Mouse (Mus musculus) limb, embryonic 12.5 days (tissue): Measurements from ENCODE around the gene Grk4. TPM values are rescaled to one million over a fixed set of nuclear protein-coding genes. Genes with fewer than 3 reads are reported as not detected.

ENCODE experiments used
- ATAC-seq: fragments of 200-750 bp; cut with Nextera tagmentation; 2 replicates; pipeline ENCODE4 v1.8.0; 2017; ENCODE audit warnings: low read depth, moderate TSS enrichment; ENCODE audit not compliant: insufficient number of reproducible peaks, insufficient read depth, low FRiP score, low TSS enrichment
- H3K27ac ChIP-seq: fragments of 300-500 bp; sonication (generic); 2 replicates; pipeline ENCODE4 v1.5.1; 2016; ENCODE audit warnings: mild to moderate bottlenecking, moderate library complexity
- H3K27me3 ChIP-seq: fragments of 300-500 bp; sonication (generic); 2 replicates; pipeline ENCODE4 v1.6.1; 2016; ENCODE audit warnings: mild to moderate bottlenecking, moderate library complexity
- H3K36me3 ChIP-seq: fragments of 300-500 bp; sonication (generic); 2 replicates; pipeline ENCODE4 v1.6.1; 2016; ENCODE audit warnings: mild to moderate bottlenecking, moderate library complexity
- H3K4me1 ChIP-seq: fragments of 300-500 bp; sonication (generic); replicated peaks from 2 replicates; pipeline ENCODE4 v1.6.1; 2016
- H3K4me2 ChIP-seq: fragments of 300-500 bp; sonication (generic); 2 replicates; pipeline ENCODE4 v1.6.1; 2016; ENCODE audit warnings: mild to moderate bottlenecking, moderate library complexity
- H3K4me3 ChIP-seq: fragments of 300-500 bp; sonication (generic); replicated peaks from 2 replicates; pipeline ENCODE4 v1.5.1; 2016; ENCODE audit warnings: mild to moderate bottlenecking
- H3K9ac ChIP-seq: fragments of 300-500 bp; sonication (generic); replicated peaks from 2 replicates; pipeline ENCODE4 v1.6.1; 2016; ENCODE audit warnings: mild to moderate bottlenecking, moderate library complexity
- H3K9me3 ChIP-seq: fragments of 300-500 bp; sonication (generic); 2 replicates; pipeline ENCODE4 v1.6.1; 2016; ENCODE audit warnings: mild to moderate bottlenecking, moderate library complexity
- WGBS: fragments of 180-500 bp; shearing (Covaris S2); methylation state at CpG from one replicate; pipeline ENCODE4 v1.1.7; 2016; 5-methylcytosine and 5-hydroxymethylcytosine counted together
- polyA plus RNA-seq: library from polyadenylated mRNA; unstranded; fragments of >200 nt; fragmentation: Nextera tagmentation; extraction: Ambion mirVana; gene quantifications from 2 replicates; pipeline ENCODE4 v1.2.1, GENCODE M21; 2016

Gene Grk4
- polyA plus RNA-seq, 1 experiment from 2014 or later: 4.0 TPM

GRCm38 (mm10) chr5:34652961-34653360 is 7.2 kb upstream of the Grk4 start:
- Histone ChIP-seq H3K27ac (no peak overlapping the region), H3K4me1 (no peaks in the 10 kb centered on the region), H3K36me3 (peaks cover 91% of the 10 kb centered on the region), H3K9ac (no peak overlapping the region), H3K9me3 (no peaks in the 10 kb centered on the region), H3K4me3 (no peak overlapping the region), H3K4me2 (no peak overlapping the region), H3K27me3 (no peaks in the 10 kb centered on the region)
- WGBS: 93% methylated on average over 5 of the region's 5 CpGs
- no peak for ATAC-seq

- Histone ChIP-seq H3K4me2 (no peak overlapping the region), H3K27me3 (no peaks in the 10 kb centered on the region), H3K9ac (no peak overlapping the region), H3K36me3 (peaks cover 75% of the 10 kb centered on the region), H3K9me3 (no peaks in the 10 kb centered on the region), H3K27ac (no peak overlapping the region), H3K4me1 (peaks cover 6% of the 10 kb centered on the region), H3K4me3 (no peak overlapping the region)
- 93% methylated on average over 9 of the region's 9 CpGs for WGBS
- no peak for ATAC-seq
These were observed 5.3 kb upstream of the Grk4 start for GRCm38 (mm10) chr5:34654881-34655280.

- H3K4me2 ChIP-seq: no peak overlapping the region
- H3K9me3 ChIP-seq: no peaks in the 10 kb centered on the region
- H3K27ac ChIP-seq: no peak overlapping the region
- H3K4me3 ChIP-seq: no peak overlapping the region
- no peaks in the 10 kb centered on the region for H3K27me3 ChIP-seq
- peaks cover 6% of the 10 kb centered on the region for H3K4me1 ChIP-seq
- peaks cover 48% of the 10 kb centered on the region for H3K36me3 ChIP-seq
- no peak for ATAC-seq
- 93% methylated on average over 8 of the region's 8 CpGs for WGBS
- H3K9ac ChIP-seq: no peak overlapping the region
These were observed 2.6 kb upstream of the Grk4 start for GRCm38 (mm10) chr5:34657556-34657955.

- ATAC-seq: no peak
- Histone ChIP-seq H3K27me3 (no peaks in the 10 kb centered on the region), H3K4me1 (peaks cover 6% of the 10 kb centered on the region), H3K36me3 (peaks cover 17% of the 10 kb centered on the region), H3K4me3 (peak overlapping the region; percentile 58), H3K9ac (peak overlapping the region; percentile 64), H3K27ac (peak overlapping the region; percentile 87), H3K9me3 (no peaks in the 10 kb centered on the region), H3K4me2 (peak overlapping the region; percentile 62)
- whole genome bisulfite sequencing: under 1% methylated on average over 56 of the region's 57 CpGs
These were observed 482 bp downstream of the Grk4 start for GRCm38 (mm10) chr5:34660591-34661130.

- no peaks in the 10 kb centered on the region for H3K9me3 ChIP-seq
- 81% methylated on average over 4 of the region's 4 CpGs for WGBS
- H3K4me3 ChIP-seq: no peak overlapping the region
- no peak overlapping the region for H3K27ac ChIP-seq
- H3K4me2 ChIP-seq: no peak overlapping the region
- peaks cover 6% of the 10 kb centered on the region for H3K4me1 ChIP-seq
- H3K36me3 ChIP-seq: peaks cover 9% of the 10 kb centered on the region
- ATAC-seq: no peak
- H3K27me3 ChIP-seq: no peaks in the 10 kb centered on the region
- H3K9ac ChIP-seq: no peak overlapping the region
These were observed 1.7 kb downstream of the Grk4 start for GRCm38 (mm10) chr5:34661909-34662308.

GRCm38 (mm10) chr5:34663231-34663630 is 3.1 kb downstream of the Grk4 start:
- H3K9me3 ChIP-seq: no peaks in the 10 kb centered on the region
- H3K4me2 ChIP-seq: no peak overlapping the region
- H3K27me3 ChIP-seq: no peaks in the 10 kb centered on the region
- H3K4me1 ChIP-seq: peaks cover 6% of the 10 kb centered on the region
- ATAC-seq: no peak
- H3K4me3 ChIP-seq: no peak overlapping the region
- no peak overlapping the region for H3K9ac ChIP-seq
- H3K36me3 ChIP-seq: peaks cover 1% of the 10 kb centered on the region; the same call in 1 of the 2 replicates
- H3K27ac ChIP-seq: no peak overlapping the region
- WGBS: 82% methylated on average over 2 of the region's 2 CpGs

- Histone ChIP-seq H3K4me3 (no peak overlapping the region), H3K9ac (no peak overlapping the region), H3K36me3 (peaks cover 6% of the 10 kb centered on the region; the same call in 1 of the 2 replicates), H3K4me1 (no peaks in the 10 kb centered on the region), H3K4me2 (no peak overlapping the region), H3K27ac (no peak overlapping the region), H3K27me3 (no peaks in the 10 kb centered on the region), H3K9me3 (no peaks in the 10 kb centered on the region)
- no peak for ATAC-seq
- WGBS: 85% methylated on average over 2 of the region's 2 CpGs
These were observed 9.3 kb downstream of the Grk4 start for GRCm38 (mm10) chr5:34669493-34669892.

- no peaks in the 10 kb centered on the region for H3K27me3 ChIP-seq
- H3K4me3 ChIP-seq: no peak overlapping the region
- H3K4me1 ChIP-seq: no peaks in the 10 kb centered on the region
- no peak for ATAC-seq
- H3K36me3 ChIP-seq: peaks cover 6% of the 10 kb centered on the region; the same call in 1 of the 2 replicates
- no peak overlapping the region for H3K27ac ChIP-seq
- no peaks in the 10 kb centered on the region for H3K9me3 ChIP-seq
- H3K9ac ChIP-seq: no peak overlapping the region
- H3K4me2 ChIP-seq: no peak overlapping the region
- 76% methylated on average over 4 of the region's 4 CpGs for WGBS
These were observed 10.1 kb downstream of the Grk4 start for GRCm38 (mm10) chr5:34670280-34670679.

GRCm38 (mm10) chr5:34689868-34690267 is 29.7 kb downstream of the Grk4 start:
- H3K27me3 ChIP-seq: no peaks in the 10 kb centered on the region
- no peak overlapping the region for H3K4me2 ChIP-seq
- H3K36me3 ChIP-seq: no peaks in the 10 kb centered on the region
- H3K9me3 ChIP-seq: no peaks in the 10 kb centered on the region
- WGBS: 94% methylated on average over 1 of the region's 1 CpGs
- no peak overlapping the region for H3K27ac ChIP-seq
- no peak overlapping the region for H3K4me3 ChIP-seq
- no peaks in the 10 kb centered on the region for H3K4me1 ChIP-seq
- ATAC-seq: no peak
- no peak overlapping the region for H3K9ac ChIP-seq

GRCm38 (mm10) chr5:34692782-34693181 is 32.6 kb downstream of the Grk4 start:
- H3K4me3 ChIP-seq: no peak overlapping the region
- no peaks in the 10 kb centered on the region for H3K4me1 ChIP-seq
- no peaks in the 10 kb centered on the region for H3K36me3 ChIP-seq
- no peak overlapping the region for H3K9ac ChIP-seq
- ATAC-seq: no peak
- H3K9me3 ChIP-seq: no peaks in the 10 kb centered on the region
- H3K27me3 ChIP-seq: no peaks in the 10 kb centered on the region
- no peak overlapping the region for H3K4me2 ChIP-seq
- WGBS: 72% methylated on average over 2 of the region's 2 CpGs
- H3K27ac ChIP-seq: no peak overlapping the region

GRCm38 (mm10) chr5:34695521-34695920 is 35.3 kb downstream of the Grk4 start:
- Histone ChIP-seq H3K4me3 (no peak overlapping the region), H3K4me1 (no peaks in the 10 kb centered on the region), H3K4me2 (no peak overlapping the region), H3K9ac (no peak overlapping the region), H3K27ac (no peak overlapping the region), H3K9me3 (no peaks in the 10 kb centered on the region), H3K27me3 (no peaks in the 10 kb centered on the region), H3K36me3 (no peaks in the 10 kb centered on the region)
- ATAC-seq: no peak
- 82% methylated on average over 5 of the region's 5 CpGs for WGBS

GRCm38 (mm10) chr5:34708436-34708835 is 48.3 kb downstream of the Grk4 start:
- 82% methylated on average over 1 of the region's 1 CpGs for WGBS
- no peak overlapping the region for H3K9ac ChIP-seq
- H3K9me3 ChIP-seq: no peaks in the 10 kb centered on the region
- no peak overlapping the region for H3K4me3 ChIP-seq
- no peak overlapping the region for H3K4me2 ChIP-seq
- no peaks in the 10 kb centered on the region for H3K36me3 ChIP-seq
- no peak overlapping the region for H3K27ac ChIP-seq
- no peak for ATAC-seq
- H3K27me3 ChIP-seq: no peaks in the 10 kb centered on the region
- no peaks in the 10 kb centered on the region for H3K4me1 ChIP-seq
